Mouse (Mus musculus): ENCODE data around the gene Iscu.

GRCm38 (mm10) chr5:113815041-113815389 is 42.5 kb downstream of the Iscu start:
- no peak for TF ChIP-seq CTCF (IDR thresholded peaks at IDR 0.05; ENCODE audit: control insufficient read depth, insufficient read depth, low read length)
- no peak for TF ChIP-seq POLR2A (IDR thresholded peaks at IDR 0.05; ENCODE audit: borderline replicate concordance, control insufficient read depth, low read depth, low read length)

All from bone marrow, adult 2 months (tissue).